Mouse (Mus musculus) embryonic facial prominence, embryonic 10.5 days (tissue): Measurements from ENCODE around the gene Taldo1. TPM values are rescaled to one million over a fixed set of nuclear protein-coding genes. Genes with fewer than 3 reads are reported as not detected.
"Not testable (repeated sequence)": the region's sequence is repeated elsewhere in the genome, so short reads cannot be mapped to it uniquely, and the experiment has no call there.

Experiments
- DNase-seq: peaks from one replicate; pipeline ENCODE4 v3.0.0-alpha.2; 2017; ENCODE audit warnings: low spot score
- H3K27ac ChIP-seq: fragments of 300-500 bp; sonication (generic); replicated peaks from 2 replicates; pipeline ENCODE4 v1.5.1; 2016; ENCODE audit warnings: mild to moderate bottlenecking
- H3K27me3 ChIP-seq: fragments of 300-500 bp; sonication (generic); replicated peaks from 2 replicates; pipeline ENCODE4 v1.6.1; 2016; ENCODE audit warnings: low read depth, mild to moderate bottlenecking; ENCODE audit not compliant: poor library complexity, severe bottlenecking
- H3K36me3 ChIP-seq: fragments of 300-500 bp; sonication (generic); replicated peaks from 2 replicates; pipeline ENCODE4 v1.6.1; 2016; ENCODE audit warnings: mild to moderate bottlenecking, moderate library complexity
- H3K4me1 ChIP-seq: fragments of 300-500 bp; sonication (generic); 2 replicates; pipeline ENCODE4 v1.6.1; 2016
- H3K4me3 ChIP-seq: fragments of 300-500 bp; sonication (generic); 2 replicates; pipeline ENCODE4 v1.5.1; 2016; ENCODE audit warnings: mild to moderate bottlenecking, moderate library complexity
- H3K9me3 ChIP-seq: fragments of 300-500 bp; sonication (generic); 2 replicates; pipeline ENCODE4 v1.6.1; 2016; ENCODE audit warnings: mild to moderate bottlenecking
- WGBS: fragments of 180-500 bp; shearing (Covaris S2); methylation state at CpG from one replicate; pipeline ENCODE4 v1.1.7; 2016; 5-methylcytosine and 5-hydroxymethylcytosine counted together
- polyA plus RNA-seq: library from polyadenylated mRNA; unstranded; fragments of >200 nt; fragmentation: Nextera tagmentation; extraction: Ambion mirVana; gene quantifications from 2 replicates; pipeline ENCODE4 v1.2.1, GENCODE M21; 2016

Taldo1 gene
- polyA plus RNA-seq, 1 experiment from 2014 or later = 297 TPM

DNA sequence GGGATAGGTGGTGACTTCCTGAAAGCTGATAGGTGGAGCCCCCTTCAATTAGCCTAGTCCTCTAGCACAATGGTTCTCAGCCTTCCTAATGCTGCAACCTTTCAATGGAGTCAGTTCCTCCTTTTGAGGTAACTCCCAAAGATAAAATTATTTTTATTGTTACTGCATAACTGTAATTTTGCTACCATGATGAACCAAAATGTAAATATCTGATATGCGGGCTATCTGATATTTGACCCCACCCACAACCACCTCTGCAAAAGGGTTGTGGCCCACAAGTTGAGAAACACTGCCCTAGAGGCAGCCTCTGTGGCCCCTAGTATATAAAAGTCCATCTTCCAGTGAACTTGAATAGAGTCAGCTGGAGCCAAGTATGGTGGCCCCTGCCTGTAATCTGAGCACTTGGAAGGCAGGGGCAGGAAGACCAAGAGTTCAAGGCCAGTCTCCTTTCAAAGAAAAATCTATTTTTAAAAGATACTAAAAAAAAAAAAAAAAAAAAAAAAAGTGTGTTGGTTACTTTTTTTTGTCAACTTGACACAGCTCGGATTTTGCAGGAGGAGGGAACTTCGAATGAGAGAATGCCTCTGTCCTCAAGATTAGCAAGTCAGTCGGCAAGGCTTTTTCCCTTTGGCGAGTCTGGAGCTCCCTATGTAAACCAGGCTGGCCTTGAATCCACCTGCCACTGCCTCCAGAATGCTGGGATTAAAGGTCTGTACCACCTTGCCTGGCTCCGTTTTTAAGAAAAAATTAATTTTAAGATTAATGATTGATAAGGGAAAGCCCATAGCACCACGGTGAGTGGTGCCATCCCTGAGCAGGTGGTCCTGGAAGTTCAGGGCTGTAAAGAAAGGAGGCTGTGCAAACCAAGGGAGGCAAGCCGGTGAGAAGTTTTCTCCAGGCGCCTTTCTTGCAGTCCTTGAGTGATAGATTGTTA, 1.4 kb upstream of the Taldo1 start:
- DNase-seq = no peak
- Histone ChIP-seq H3K36me3 (peaks cover 4% of the 10 kb centered on the region; the same call in 1 of the 2 replicates), H3K4me1 (peaks cover 19% of the 10 kb centered on the region), H3K9me3 (no peaks in the 10 kb centered on the region), H3K4me3 (peak overlapping the region; percentile 73; the same call in 1 of the 2 replicates), H3K27me3 (0 out of 2 replicates have a peak, but pooled peaks cover 3% of the 10 kb centered on the region), H3K27ac (no peak overlapping the region)
- WGBS = 63% methylated on average over 9 of the region's 9 CpGs

DNA sequence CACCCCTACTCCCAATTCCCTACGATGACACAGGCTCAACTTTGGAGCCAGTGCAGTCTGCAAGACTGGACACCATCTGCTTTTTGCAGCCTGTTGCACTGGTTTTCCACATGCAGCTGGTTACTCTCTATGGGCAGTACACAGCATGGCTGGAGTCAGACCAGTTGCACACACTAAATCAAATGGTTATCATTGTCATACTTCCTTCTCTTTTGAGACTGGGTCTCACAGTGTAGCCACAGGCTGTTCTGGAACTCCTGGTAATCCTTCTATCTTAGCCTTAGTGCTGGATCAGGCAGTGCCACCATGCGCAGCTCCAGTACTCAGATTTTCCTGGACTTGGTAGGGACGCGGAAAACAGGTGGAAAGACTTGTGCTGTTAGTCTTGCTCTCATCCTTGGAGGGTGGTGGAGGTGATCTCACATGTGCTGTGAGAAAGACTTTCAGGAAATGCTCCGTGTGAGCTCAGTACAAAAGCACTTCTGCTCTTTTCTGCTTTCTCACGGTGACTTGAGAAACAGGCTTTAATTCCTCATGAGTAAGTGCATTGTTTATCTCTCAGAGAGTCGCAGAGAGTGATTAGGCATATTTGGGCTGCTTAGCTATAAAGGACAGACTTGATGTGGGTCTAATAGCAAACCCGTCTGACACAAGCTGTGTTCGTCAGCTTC, 688 bp downstream of the Taldo1 start:
- no peaks in the 10 kb centered on the region for H3K9me3 ChIP-seq
- peak overlapping the region; percentile 83 for H3K27ac ChIP-seq
- H3K27me3 ChIP-seq = 0 out of 2 replicates have a peak, but pooled peaks cover 3% of the 10 kb centered on the region
- peak overlapping the region; percentile 73 for H3K4me3 ChIP-seq
- DNase-seq = no peak
- H3K4me1 ChIP-seq = peaks cover 19% of the 10 kb centered on the region
- WGBS = 36% methylated on average over 9 of the region's 9 CpGs
- H3K36me3 ChIP-seq = peaks cover 21% of the 10 kb centered on the region

DNA sequence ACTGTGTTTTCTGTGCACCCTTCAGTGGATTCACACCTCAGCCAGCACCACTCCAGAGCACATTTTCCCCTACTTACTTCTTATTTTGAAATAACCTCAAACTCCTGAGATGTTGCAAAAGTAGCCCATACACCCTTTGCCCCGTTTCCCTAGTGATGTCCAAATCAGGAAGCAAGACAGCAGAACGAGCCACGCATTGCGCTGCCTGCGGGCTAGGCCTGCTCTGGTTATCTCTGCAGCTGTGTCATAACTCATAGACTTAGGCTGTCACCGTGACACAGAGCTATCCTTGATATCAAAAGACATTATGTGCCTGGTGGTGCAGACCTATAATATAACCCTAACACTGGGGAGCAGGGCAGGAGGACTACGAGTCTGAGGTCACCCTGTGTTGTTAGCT, 2.2 kb downstream of the Taldo1 start:
- no peak for DNase-seq
- 93% methylated on average over 7 of the region's 7 CpGs for WGBS
- no peak overlapping the region for H3K4me3 ChIP-seq

GRCm38 (mm10) chr7:141394771-141395170, 2.8 kb downstream of the Taldo1 start:
- Histone ChIP-seq H3K9me3 (no peaks in the 10 kb centered on the region), H3K4me3 (no peak overlapping the region), H3K4me1 (peaks cover 19% of the 10 kb centered on the region), H3K27ac (no peak overlapping the region), H3K36me3 (peaks cover 42% of the 10 kb centered on the region), H3K27me3 (no peaks in the 10 kb centered on the region)
- DNase-seq = peak; percentile 87
- 20% methylated on average over 6 of the region's 6 CpGs for WGBS

More for the DNA sequence above, 2.2 kb downstream of the Taldo1 start:
- peaks cover 19% of the 10 kb centered on the region for H3K4me1 ChIP-seq
- H3K9me3 ChIP-seq = no peaks in the 10 kb centered on the region
- H3K27ac ChIP-seq = no peak overlapping the region
- H3K27me3 ChIP-seq = 0 out of 2 replicates have a peak, but pooled peaks cover 3% of the 10 kb centered on the region
- H3K36me3 ChIP-seq = peaks cover 36% of the 10 kb centered on the region

- H3K9me3 ChIP-seq = no peaks in the 10 kb centered on the region
- peaks cover 48% of the 10 kb centered on the region for H3K36me3 ChIP-seq
- no peak overlapping the region for H3K27ac ChIP-seq
- no peak overlapping the region for H3K4me3 ChIP-seq
- DNase-seq = no peak
- 75% methylated on average over 1 of the region's 1 CpGs for WGBS
- peaks cover 19% of the 10 kb centered on the region for H3K4me1 ChIP-seq
- H3K27me3 ChIP-seq = no peaks in the 10 kb centered on the region
Measured at GRCm38 (mm10) chr7:141395348-141395747, 3.3 kb downstream of the Taldo1 start.

DNA sequence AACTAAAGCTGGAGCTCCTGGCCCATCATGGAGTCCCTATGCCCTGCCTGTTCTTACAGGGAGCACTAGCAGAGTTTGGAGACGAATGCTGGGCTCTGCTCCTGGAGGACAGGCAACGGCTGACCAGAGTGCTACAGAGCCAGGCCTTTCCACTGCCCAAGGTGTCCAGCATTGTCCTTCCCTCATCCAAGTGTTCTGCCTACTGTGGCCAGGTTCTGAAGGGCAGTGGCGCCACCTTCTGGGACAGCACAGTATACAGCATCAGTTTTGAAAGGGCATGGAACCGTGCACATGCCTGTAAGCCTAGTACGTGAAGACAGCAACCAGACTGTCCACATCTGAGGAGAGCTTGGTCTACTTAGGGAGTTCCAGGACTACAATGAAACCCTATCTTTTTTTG, 11.3 kb downstream of the Taldo1 start:
- 61% methylated on average over 5 of the region's 5 CpGs for WGBS
- peaks cover 79% of the 10 kb centered on the region for H3K36me3 ChIP-seq
- no peaks in the 10 kb centered on the region for H3K27me3 ChIP-seq
- no peak overlapping the region for H3K27ac ChIP-seq
- H3K9me3 ChIP-seq = no peaks in the 10 kb centered on the region
- H3K4me3 ChIP-seq = no peak overlapping the region
- DNase-seq = peak; percentile 63
- no peaks in the 10 kb centered on the region for H3K4me1 ChIP-seq

- Histone ChIP-seq H3K4me1 (peaks cover 8% of the 10 kb centered on the region), H3K36me3 (peaks cover 79% of the 10 kb centered on the region), H3K27me3 (no peaks in the 10 kb centered on the region), H3K9me3 (no peaks in the 10 kb centered on the region), H3K4me3 (no peak overlapping the region), H3K27ac (no peak overlapping the region)
- DNase-seq = no peak
- WGBS = 80% methylated on average over 4 of the region's 4 CpGs
Measured at GRCm38 (mm10) chr7:141405466-141405865, 13.5 kb downstream of the Taldo1 start.

DNA sequence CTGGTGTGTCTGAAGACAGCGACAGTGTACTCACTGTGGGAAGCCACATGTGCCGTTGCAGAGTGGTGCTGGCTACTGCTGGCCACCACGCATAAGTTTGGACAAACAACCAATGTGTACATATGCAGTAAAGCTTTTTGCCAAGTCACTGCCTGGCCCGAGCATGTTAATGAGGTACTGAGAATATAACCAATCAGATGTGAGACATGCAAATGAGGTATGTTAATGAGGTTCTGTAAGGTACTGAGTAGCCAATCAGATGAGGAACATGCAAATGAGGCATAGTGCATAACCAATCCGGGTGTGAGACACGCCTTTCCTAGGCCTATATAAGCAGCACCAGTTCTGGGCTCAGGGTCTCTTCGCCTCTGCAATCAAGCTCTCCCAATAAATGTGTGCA, 15.7 kb downstream of the Taldo1 start:
- H3K27me3 ChIP-seq, H3K9me3 ChIP-seq, H3K4me1 ChIP-seq, H3K27ac ChIP-seq, DNase-seq, H3K4me3 ChIP-seq: not testable (repeated sequence)
- 96% methylated on average over 7 of the region's 7 CpGs for WGBS
- peaks cover 66% of the 10 kb centered on the region for H3K36me3 ChIP-seq

- H3K4me3 ChIP-seq = peak overlapping the region; percentile 30; the same call in 1 of the 2 replicates
- H3K9me3 ChIP-seq = no peaks in the 10 kb centered on the region
- DNase-seq = peak; percentile 88
- no peaks in the 10 kb centered on the region for H3K27me3 ChIP-seq
- peaks cover 55% of the 10 kb centered on the region for H3K36me3 ChIP-seq
- peaks cover 15% of the 10 kb centered on the region for H3K4me1 ChIP-seq
- H3K27ac ChIP-seq = peak overlapping the region; percentile 63
- WGBS = 16% methylated on average over 11 of the region's 11 CpGs
Measured at GRCm38 (mm10) chr7:141408833-141409232, 16.8 kb downstream of the Taldo1 start.

DNA sequence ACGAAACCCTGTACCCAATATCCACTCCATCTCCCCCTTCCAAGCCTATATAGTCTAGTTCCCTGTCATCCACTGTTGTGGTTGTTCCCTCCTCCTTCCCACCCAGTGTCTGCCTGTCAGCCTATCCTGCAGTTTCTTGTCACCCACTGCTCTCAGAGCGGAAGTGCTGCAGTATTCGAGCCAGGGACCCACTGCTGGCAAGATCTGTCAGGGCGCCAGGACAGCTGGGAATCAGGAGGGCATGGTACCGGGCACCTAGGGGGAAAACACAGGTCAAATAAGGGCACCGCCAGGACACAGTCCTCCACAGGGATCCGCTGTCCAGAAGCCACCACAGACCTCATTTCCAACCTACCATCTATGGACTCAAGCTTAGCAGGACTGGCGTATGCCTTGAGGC, 18.6 kb downstream of the Taldo1 start:
- no peak overlapping the region for H3K27ac ChIP-seq
- WGBS = 94% methylated on average over 8 of the region's 8 CpGs
- peaks cover 23% of the 10 kb centered on the region for H3K4me1 ChIP-seq
- H3K36me3 ChIP-seq = peaks cover 42% of the 10 kb centered on the region
- no peak overlapping the region for H3K4me3 ChIP-seq
- H3K27me3 ChIP-seq = no peaks in the 10 kb centered on the region
- H3K9me3 ChIP-seq = no peaks in the 10 kb centered on the region
- no peak for DNase-seq

GRCm38 (mm10) chr7:141411667-141412066, 19.7 kb downstream of the Taldo1 start:
- no peaks in the 10 kb centered on the region for H3K27me3 ChIP-seq
- H3K36me3 ChIP-seq = peaks cover 42% of the 10 kb centered on the region
- 88% methylated on average over 1 of the region's 1 CpGs for WGBS
- 0 out of 2 replicates have a peak overlapping the region, but pooled peaks have one; percentile 8 for H3K4me3 ChIP-seq
- no peak for DNase-seq
- peaks cover 23% of the 10 kb centered on the region for H3K4me1 ChIP-seq
- H3K27ac ChIP-seq = no peak overlapping the region
- H3K9me3 ChIP-seq = no peaks in the 10 kb centered on the region

DNA sequence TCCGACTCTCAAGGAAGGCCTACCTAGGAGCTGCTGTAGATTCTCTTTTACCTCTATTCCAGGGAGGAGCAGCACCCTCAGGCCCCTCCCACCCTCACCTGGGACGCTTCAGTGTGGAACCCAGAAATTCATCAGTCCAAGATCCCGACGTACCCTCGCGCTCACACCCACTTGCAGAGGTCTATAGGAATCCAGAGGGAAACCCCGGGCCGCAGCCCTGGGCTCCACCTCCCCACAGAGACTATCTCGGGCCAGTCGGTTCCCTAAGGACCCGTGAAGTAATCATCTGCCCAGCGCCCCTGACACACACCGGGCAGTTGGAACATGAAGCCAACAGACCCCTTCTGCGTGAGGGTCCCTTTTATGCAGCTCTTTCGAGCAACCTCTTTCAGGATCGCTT, 21.3 kb downstream of the Taldo1 start:
- DNase-seq = peak; percentile 36
- Histone ChIP-seq H3K4me3 (peak overlapping the region; percentile 72), H3K36me3 (peaks cover 31% of the 10 kb centered on the region), H3K9me3 (no peaks in the 10 kb centered on the region), H3K27ac (peak overlapping the region; percentile 90), H3K27me3 (no peaks in the 10 kb centered on the region), H3K4me1 (peaks cover 23% of the 10 kb centered on the region)
- whole genome bisulfite sequencing = 3% methylated on average over 16 of the region's 16 CpGs
